Mouse (Mus musculus) forebrain, embryonic 16.5 days (tissue): ENCODE data around the gene Upk3b. TPM values are rescaled to one million over a fixed set of nuclear protein-coding genes. Genes with fewer than 3 reads are reported as not detected.
A peak's percentile ranks its signal among the peaks of the same experiment; 100 is the strongest.

Source experiments
- ATAC-seq: fragments of 200-750 bp; cut with Nextera tagmentation; 2 replicates; pipeline ENCODE4 v1.8.0; 2017; ENCODE audit warnings: mild to moderate bottlenecking, moderate library complexity
- H3K27ac ChIP-seq: fragments of 300-500 bp; sonication (generic); 2 replicates; pipeline ENCODE4 v1.5.1; 2014; ENCODE audit warnings: low read length, control low read depth
- H3K27me3 ChIP-seq: fragments of 300-500 bp; sonication (generic); replicated peaks from 2 replicates; pipeline ENCODE4 v1.6.1; 2014; ENCODE audit warnings: low read length; ENCODE audit not compliant: control insufficient read depth, insufficient read depth
- H3K36me3 ChIP-seq: fragments of 300-500 bp; sonication (generic); 2 replicates; pipeline ENCODE4 v1.6.1; 2014; ENCODE audit not compliant: control insufficient read depth, insufficient read depth
- H3K4me1 ChIP-seq: fragments of 300-500 bp; sonication (generic); replicated peaks from 2 replicates; pipeline ENCODE4 v1.6.1; 2014; ENCODE audit warnings: low read length; ENCODE audit not compliant: control insufficient read depth, insufficient read depth
- H3K4me2 ChIP-seq: fragments of 300-500 bp; sonication (generic); 2 replicates; pipeline ENCODE4 v1.6.1; 2014; ENCODE audit warnings: mild to moderate bottlenecking, low read length, control low read depth
- H3K4me3 ChIP-seq: fragments of 300-500 bp; sonication (generic); replicated peaks from 2 replicates; pipeline ENCODE4 v1.5.1; 2014; ENCODE audit warnings: mild to moderate bottlenecking, low read length, control low read depth
- H3K9ac ChIP-seq: fragments of 300-500 bp; sonication (generic); replicated peaks from 2 replicates; pipeline ENCODE4 v1.6.1; 2014; ENCODE audit warnings: low read depth, low read length, control low read depth
- H3K9me3 ChIP-seq: fragments of 300-500 bp; sonication (generic); 2 replicates; pipeline ENCODE4 v1.6.1; 2016; ENCODE audit warnings: low read length; ENCODE audit not compliant: control insufficient read depth
- WGBS: fragments of 180-500 bp; shearing (Covaris S2); extraction: QIAGEN DNeasy Blood & Tissue Kit; methylation state at CpG from one replicate; pipeline ENCODE4 v1.1.7; 2014; 5-methylcytosine and 5-hydroxymethylcytosine counted together
- polyA plus RNA-seq: library from polyadenylated mRNA; unstranded; fragments of >200 nt; fragmentation: Nextera tagmentation; extraction: Ambion mirVana; gene quantifications from 2 replicates; pipeline ENCODE4 v1.2.1, GENCODE M21; 2015

The Upk3b gene
- not detected in 2 replicates for polyA plus RNA-seq

DNA sequence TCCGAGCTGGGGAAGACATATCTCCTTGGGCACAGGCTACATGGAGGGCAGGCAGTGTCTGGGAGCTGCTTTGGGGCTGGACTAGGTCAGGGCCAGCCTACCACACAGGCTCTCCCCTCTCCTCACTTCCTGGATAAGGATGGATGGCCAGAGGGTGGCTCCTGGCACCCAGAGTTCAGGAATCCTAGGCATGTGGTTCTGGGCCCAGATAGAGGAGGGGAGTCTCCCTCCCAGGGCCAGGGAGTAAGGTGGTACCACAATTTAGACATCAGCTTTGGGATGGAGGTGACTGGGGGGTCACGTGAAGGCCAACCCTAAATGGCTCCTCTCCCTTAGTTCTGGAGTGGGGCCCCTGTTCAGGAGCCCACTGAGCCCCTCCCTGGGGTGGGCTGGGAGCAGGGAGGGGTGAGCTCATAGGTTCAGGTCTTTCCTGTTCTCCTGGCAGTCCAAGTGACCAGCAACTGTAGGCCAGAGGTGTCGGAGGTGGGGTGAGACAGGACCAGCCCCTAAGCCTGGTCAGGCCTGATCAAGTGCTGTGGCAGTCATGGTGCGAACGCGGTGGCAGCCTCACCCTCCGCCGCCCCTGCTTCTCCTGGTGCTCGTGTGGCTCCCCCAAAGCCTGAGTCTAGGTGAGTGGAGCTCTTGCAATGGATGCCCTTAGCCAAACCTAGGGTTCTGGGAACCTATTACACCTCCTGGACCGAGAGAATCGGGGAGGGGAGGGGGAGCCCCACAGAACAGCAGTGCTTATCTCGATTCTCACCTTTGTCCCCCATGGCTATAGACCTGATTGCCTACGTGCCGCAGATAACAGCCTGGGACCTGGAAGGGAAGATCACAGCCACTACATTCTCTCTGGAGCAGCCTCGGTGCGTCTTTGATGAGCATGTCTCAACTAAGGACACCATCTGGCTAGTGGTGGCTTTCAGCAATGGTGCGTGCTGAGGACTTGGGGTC lies at the start of gene Upk3b:
Gene Upk3b (plus strand): TSS at position 239 of the 957 bp plus-strand sequence.
- no peaks in the 10 kb centered on the region for H3K27me3 ChIP-seq
- ATAC-seq = no peak
- 90% methylated on average over 17 of the region's 17 CpGs for WGBS

DNA sequence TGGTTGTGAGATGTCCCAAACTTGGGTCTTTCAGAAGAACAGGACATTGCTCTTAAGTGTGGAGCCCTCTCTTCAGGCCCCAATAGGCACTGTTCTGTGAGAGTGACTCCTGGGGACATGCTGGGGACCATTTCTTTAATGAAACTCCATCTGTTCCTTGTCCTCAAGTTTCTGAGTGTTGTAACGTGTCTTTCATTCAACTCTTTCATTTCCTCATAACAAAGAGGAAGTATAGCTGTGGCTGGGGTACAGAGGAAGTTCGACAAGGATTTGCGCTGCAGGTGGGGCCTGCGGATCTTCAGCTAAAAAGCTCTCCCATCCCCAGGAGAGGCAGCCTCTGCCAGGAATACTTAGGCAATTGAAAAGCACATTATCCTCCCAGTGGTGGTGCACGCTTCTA lies 47.7 kb upstream of the Upk3b start:
- WGBS = 71% methylated on average over 5 of the region's 5 CpGs
- no peak for ATAC-seq
- H3K4me3 ChIP-seq = no peak overlapping the region
- peaks cover 7% of the 10 kb centered on the region for H3K4me1 ChIP-seq
- no peaks in the 10 kb centered on the region for H3K9me3 ChIP-seq
- H3K27me3 ChIP-seq = no peaks in the 10 kb centered on the region
- no peak overlapping the region for H3K27ac ChIP-seq
- H3K9ac ChIP-seq = no peak overlapping the region
- H3K36me3 ChIP-seq = no peaks in the 10 kb centered on the region
- no peak overlapping the region for H3K4me2 ChIP-seq

More for the DNA sequence above, at the start of gene Upk3b:
- no peak within 1 kb of the TSS for H3K4me3 ChIP-seq
- no peaks in the 10 kb centered on the region for H3K9me3 ChIP-seq
- H3K36me3 ChIP-seq = no peaks in the 10 kb centered on the region
- H3K9ac ChIP-seq = no peak within 1 kb of the TSS
- no peak within 1 kb of the TSS for H3K27ac ChIP-seq
- no peak within 1 kb of the TSS for H3K4me2 ChIP-seq
- H3K4me1 ChIP-seq = no peaks in the 10 kb centered on the region

DNA sequence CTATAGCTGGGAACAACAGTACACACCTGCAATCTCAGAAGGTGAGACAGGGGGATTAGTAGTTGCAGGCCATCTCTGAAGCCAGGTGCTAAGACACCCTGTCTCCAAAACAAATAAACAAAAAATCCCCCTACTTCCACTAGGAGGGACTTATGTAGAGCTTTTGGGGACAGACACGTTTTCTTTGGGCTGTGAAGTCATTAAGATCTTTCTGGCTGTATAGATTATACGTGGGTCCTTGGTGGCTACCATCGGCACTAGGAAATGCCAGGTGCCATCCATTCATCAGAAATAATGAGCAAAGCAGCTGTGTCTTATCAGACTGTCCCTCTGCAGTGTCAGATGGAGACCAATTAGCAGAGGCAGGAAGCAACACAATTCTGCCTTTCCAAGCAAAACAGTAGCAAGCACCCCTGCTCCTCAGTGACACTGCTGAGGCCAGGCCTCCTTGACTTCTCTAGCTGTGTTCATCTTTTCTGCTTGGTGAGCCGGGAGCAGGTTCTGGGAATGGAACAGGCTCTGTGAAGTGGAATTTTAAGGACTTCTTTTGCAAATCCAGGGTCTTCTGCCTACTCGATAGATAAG lies 44.8 kb upstream of the Upk3b start:
- WGBS = 58% methylated on average over 5 of the region's 5 CpGs
- H3K9ac ChIP-seq = no peak overlapping the region
- no peak overlapping the region for H3K27ac ChIP-seq
- peaks cover 8% of the 10 kb centered on the region for H3K4me1 ChIP-seq
- no peaks in the 10 kb centered on the region for H3K9me3 ChIP-seq
- no peak overlapping the region for H3K4me3 ChIP-seq
- H3K27me3 ChIP-seq = no peaks in the 10 kb centered on the region
- H3K36me3 ChIP-seq = peaks cover 1% of the 10 kb centered on the region; the same call in 1 of the 2 replicates
- no peak for ATAC-seq
- no peak overlapping the region for H3K4me2 ChIP-seq

DNA sequence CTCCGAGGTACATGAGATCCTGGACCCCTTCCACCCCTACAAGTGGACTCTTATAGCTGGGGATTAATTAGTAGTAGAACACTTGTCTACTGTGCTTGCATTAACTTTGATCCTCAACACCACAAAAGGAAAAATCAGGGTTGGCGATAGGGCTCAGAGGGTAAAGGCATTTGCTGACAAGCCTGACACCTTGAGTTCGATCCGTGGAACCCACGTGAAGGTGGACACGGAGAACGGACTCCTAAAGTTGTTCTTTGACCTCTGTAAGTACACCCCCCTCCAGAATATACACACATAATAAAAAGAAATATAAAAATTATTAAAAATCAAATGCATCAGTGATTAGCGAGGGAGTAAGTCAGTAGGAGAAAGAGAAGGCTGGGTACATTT lies 44.0 kb upstream of the Upk3b start:
- Histone ChIP-seq H3K4me2 (no peak overlapping the region), H3K9ac (no peak overlapping the region)

DNA sequence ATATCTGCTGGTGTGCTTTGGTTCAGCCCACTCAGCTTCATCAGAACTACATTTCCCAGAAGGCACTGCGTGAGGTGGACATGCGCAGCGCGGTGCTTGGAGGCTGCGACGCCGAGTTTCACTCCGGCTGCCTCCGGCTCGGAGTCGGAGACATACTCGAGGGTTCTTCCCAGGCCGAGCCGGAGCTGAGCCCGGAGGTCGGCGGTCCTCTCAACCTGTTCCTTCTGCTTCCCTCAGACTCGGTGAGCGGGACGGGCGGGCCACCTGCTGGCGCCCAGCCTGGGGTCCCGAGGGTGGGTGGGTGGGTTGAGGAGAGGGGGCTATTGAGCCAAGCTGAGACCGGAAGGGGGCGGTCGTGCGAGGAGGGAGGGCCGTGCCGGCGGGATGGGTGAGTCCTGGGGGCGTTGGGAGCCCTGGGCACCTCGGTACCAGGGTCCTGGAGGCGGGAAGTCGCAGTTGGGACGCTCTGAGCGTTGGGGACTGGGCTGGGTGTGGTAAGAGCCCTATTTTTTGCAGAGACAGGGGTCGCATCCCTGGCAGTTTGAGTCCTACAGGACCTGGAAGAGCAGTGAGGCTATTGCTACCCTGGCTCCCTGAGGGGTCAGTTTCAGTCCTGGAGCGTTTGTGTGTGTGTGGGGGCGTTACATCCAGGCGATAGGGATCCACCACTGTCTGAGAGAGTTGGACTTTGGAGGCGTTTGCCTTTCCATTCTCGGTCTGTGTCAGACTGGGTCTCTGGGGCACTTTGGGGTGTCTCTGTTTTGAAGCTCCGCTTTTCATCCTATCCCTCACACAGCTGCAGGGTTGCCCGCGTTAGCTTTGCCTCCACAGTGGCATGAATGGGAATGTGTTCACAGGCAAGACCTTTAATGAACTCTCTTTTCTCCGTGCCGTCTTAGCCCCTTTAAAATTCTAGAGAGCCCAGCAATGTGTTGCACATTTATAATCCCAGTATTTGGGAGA lies 43.3 kb upstream of the Upk3b start, which contains the start of gene Dtx2:
Gene Dtx2 (plus strand): TSS at position 76 of the 963 bp plus-strand sequence.
- Histone ChIP-seq H3K4me3 (peak within 1 kb of the TSS; percentile 78), H3K4me1 (peaks cover 8% of the 10 kb centered on the region), H3K27ac (peak within 1 kb of the TSS; percentile 83), H3K27me3 (no peaks in the 10 kb centered on the region), H3K9ac (peak within 1 kb of the TSS; percentile 84), H3K4me2 (peak within 1 kb of the TSS; percentile 82), H3K9me3 (0 out of 2 replicates have a peak, but pooled peaks cover 2% of the 10 kb centered on the region), H3K36me3 (peaks cover 9% of the 10 kb centered on the region)
- WGBS = under 1% methylated on average over 39 of the region's 47 CpGs
- ATAC-seq = peak; percentile 96

More for the DNA sequence above, 44.0 kb upstream of the Upk3b start:
- no peak overlapping the region for H3K27ac ChIP-seq
- no peaks in the 10 kb centered on the region for H3K27me3 ChIP-seq
- no peak; the same call in 1 of the 2 replicates for ATAC-seq
- peaks cover 8% of the 10 kb centered on the region for H3K4me1 ChIP-seq
- H3K9me3 ChIP-seq = 0 out of 2 replicates have a peak, but pooled peaks cover 2% of the 10 kb centered on the region
- 68% methylated on average over 8 of the region's 8 CpGs for WGBS
- no peak overlapping the region for H3K4me3 ChIP-seq
- peaks cover 9% of the 10 kb centered on the region for H3K36me3 ChIP-seq

DNA sequence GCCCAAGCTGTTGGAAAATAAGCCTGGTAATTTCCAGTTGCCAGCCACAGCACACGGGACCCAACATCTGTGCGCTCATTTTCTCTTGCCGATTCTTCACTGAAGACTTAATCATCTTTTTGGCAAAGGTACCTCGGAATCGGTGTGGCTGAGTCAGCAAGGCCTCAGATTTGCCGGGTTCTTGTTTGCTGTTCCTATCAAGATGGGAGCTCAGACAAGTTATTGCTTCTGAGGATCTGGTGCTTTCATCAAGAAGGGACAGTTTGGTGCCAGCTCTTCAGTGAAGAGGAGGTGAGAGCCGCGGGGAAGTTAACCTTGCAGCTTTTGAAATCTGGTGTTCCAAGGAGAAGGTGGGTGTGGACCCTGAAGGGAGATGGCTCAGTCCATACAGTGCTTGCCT lies 42.1 kb upstream of the Upk3b start:
- 91% methylated on average over 8 of the region's 8 CpGs for WGBS
- ATAC-seq = no peak
- H3K9ac ChIP-seq = no peak overlapping the region
- no peak overlapping the region for H3K4me2 ChIP-seq
- H3K27ac ChIP-seq = no peak overlapping the region
- H3K4me3 ChIP-seq = no peak overlapping the region
- H3K27me3 ChIP-seq = no peaks in the 10 kb centered on the region
- peaks cover 9% of the 10 kb centered on the region for H3K36me3 ChIP-seq
- H3K4me1 ChIP-seq = peaks cover 8% of the 10 kb centered on the region
- H3K9me3 ChIP-seq = 0 out of 2 replicates have a peak, but pooled peaks cover 2% of the 10 kb centered on the region

DNA sequence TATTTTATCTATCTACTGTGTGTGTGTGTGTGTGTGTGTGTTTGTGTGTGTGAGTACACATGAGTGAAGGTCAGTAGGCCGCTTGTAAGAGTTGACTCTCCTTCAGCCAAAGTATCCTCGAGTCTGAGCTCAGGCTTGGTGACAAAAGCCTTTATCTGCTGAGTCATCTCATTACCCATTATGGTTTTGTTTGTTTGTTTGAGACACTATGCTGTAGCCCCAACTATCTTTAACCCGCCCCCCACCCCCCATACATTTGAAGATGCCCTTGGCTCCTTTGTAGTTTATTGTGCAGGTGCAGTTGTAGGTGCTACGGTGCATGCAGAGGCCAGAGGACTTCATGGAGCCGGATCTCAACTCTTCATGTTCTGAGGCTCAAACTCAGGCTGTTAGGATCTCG lies 37.1 kb upstream of the Upk3b start:
- Histone ChIP-seq H3K4me3 (no peak overlapping the region), H3K9ac (no peak overlapping the region), H3K36me3 (peaks cover 9% of the 10 kb centered on the region), H3K9me3 (0 out of 2 replicates have a peak, but pooled peaks cover 2% of the 10 kb centered on the region), H3K4me2 (no peak overlapping the region), H3K27ac (no peak overlapping the region), H3K4me1 (0 out of 2 replicates have a peak, but pooled peaks cover 3% of the 10 kb centered on the region), H3K27me3 (no peaks in the 10 kb centered on the region)
- no peak for ATAC-seq
- 91% methylated on average over 6 of the region's 6 CpGs for WGBS

DNA sequence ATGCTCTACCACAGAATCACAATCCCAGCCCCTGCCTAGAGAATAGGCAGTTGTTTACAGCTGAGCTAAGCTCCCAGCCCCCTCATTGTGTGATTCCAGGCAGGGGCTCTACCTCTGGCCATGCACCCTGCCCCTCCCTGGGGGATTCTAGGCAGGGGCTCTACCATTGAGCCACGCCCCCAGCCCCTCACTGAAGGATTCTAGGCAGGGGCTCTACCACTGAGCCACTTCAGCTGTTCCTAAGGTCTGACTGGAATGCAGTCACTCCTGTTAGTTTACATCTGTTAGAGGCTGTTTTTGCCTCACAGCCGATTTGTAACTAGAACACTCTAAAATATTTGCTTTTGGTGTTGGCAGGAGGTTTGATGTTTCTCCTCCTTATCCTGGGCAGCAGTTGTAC lies 36.0 kb upstream of the Upk3b start:
- 72% methylated on average over 2 of the region's 2 CpGs for WGBS
- Histone ChIP-seq H3K9me3 (0 out of 2 replicates have a peak, but pooled peaks cover 2% of the 10 kb centered on the region), H3K27me3 (no peaks in the 10 kb centered on the region), H3K4me2 (no peak overlapping the region), H3K9ac (no peak overlapping the region), H3K36me3 (peaks cover 9% of the 10 kb centered on the region), H3K4me1 (0 out of 2 replicates have a peak, but pooled peaks cover 3% of the 10 kb centered on the region), H3K4me3 (no peak overlapping the region), H3K27ac (no peak overlapping the region)
- no peak for ATAC-seq
